Mouse (Mus musculus): ENCODE measurements around the gene Tti1. TPM values are rescaled to one million over a fixed set of nuclear protein-coding genes. Genes with fewer than 3 reads are reported as not detected.
"Not testable (repeated sequence)": the region's sequence is repeated elsewhere in the genome, so short reads cannot be mapped to it uniquely, and the experiment has no call there.

Gene Tti1
- 10 to 100 TPM; 15.3 to 19.0 TPM for total RNA-seq (2021)
- long read RNA-seq, partial matches to known transcripts = 0 of 9 reads
- long read RNA-seq, other reads (novel, unspliced or antisense) = 2 of 9 reads

- peak; percentile 95 to 97 for DNase-seq (ENCODE audit: low spot score in 2 of 2)
Measured at GRCm38 (mm10) chr2:158028354-158028863, at the start of gene Tti1, which contains the start of gene Rprd1b. TSS of gene Tti1 (minus strand) at chr2:158028433. TSS of gene Rprd1b (plus strand) at chr2:158028497.

DNA sequence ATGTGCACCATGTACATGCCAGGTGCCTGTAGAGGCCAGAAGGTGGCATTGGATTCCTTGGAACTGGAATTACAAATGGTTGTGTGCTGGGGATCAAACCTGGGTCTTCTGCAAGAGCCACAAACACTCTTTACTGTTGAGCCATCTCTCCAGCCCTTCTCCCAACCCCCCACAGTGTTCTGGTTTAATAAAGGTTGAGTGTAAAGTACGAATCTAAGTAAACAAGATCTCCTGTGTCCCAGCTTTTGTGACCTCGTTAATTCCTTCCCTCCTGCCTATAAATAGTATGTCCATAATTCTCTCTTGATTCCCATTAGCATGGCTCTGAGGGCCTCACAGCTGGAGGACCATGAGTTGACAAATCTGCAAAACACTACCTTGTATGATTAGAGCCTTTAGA lies 49.7 kb upstream of the Tti1 start:
- no peak for DNase-seq (ENCODE audit: low spot score in 2 of 2)

- no peak for DNase-seq (ENCODE audit: low spot score in 2 of 2)
Measured at GRCm38 (mm10) chr2:158076690-158077089, 48.5 kb upstream of the Tti1 start.

DNA sequence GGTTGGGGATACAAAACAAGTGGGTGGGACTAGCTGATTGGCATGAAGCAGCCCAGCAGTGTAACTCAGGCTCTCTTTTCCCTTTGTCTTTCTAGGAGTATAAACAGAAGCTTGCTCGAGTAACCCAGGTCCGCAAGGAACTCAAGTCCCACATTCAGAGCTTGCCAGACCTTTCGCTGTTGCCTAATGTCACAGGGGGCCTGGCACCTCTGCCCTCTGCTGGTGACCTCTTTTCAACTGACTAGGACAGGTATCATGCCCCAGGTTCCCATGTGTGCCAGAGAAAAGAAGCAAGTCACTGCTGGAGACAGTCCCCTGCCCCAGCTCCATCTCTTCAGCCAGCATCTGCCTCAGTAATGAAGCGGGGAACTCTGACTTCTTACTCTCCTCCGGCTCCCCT lies 46.6 kb upstream of the Tti1 start:
- DNase-seq (ENCODE audit: low spot score in 2 of 2) = no peak

DNA sequence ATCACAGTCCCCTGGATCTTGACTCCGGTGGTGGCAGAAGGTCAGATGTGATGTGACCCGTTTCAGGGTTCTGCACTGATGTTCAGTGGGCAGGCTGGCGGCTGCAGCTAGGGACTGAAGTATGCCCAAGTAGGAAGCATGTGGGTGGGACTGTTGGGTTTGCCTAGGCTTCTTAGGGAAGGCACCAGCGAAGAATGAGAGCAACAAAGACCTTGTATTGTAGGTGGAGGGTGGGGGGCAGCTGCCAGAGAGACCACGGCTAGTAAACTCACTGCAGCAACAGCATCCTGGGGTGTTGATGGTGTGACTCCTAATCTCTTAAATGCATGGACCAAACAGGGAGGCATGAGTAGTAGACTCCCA lies 43.4 kb upstream of the Tti1 start:
- DNase-seq (ENCODE audit: low spot score in 2 of 2) = no peak

DNA sequence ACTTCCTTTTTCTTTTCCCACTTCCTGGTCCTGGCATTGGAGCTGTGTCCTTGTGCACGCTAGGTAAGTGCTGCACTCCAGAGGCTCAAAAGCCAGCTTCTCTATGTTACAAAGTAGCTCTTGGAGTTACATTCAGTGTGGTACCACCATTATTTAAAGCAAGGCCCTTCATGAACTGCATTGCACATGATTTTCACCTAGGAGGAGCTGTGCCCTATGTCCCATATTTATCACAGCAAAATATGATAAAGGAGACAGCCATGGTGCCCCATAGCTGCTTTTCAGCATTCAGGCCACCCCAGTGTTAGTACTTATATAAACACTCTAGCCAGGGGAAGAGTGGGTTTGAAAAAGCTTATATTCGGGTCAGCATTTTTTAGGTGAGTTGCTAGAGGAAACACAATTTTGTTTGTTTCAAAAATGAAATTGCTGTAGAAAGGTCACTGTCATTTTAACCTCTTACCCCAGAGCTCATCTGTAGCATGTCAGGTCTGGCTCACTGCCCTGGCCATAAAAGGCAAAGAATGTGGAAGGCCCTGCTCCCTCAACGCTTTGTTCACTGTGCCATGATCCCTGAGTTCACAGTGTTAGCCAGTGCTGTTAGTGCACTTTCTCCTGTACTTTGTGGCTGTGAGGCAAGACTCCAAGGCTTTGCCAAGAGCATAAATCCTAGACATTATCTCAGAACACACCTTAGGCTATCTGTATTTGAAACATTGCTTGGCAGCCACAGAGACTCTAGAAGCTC lies 42.8 kb upstream of the Tti1 start:
- no peak for DNase-seq (ENCODE audit: low spot score in 2 of 2)

DNA sequence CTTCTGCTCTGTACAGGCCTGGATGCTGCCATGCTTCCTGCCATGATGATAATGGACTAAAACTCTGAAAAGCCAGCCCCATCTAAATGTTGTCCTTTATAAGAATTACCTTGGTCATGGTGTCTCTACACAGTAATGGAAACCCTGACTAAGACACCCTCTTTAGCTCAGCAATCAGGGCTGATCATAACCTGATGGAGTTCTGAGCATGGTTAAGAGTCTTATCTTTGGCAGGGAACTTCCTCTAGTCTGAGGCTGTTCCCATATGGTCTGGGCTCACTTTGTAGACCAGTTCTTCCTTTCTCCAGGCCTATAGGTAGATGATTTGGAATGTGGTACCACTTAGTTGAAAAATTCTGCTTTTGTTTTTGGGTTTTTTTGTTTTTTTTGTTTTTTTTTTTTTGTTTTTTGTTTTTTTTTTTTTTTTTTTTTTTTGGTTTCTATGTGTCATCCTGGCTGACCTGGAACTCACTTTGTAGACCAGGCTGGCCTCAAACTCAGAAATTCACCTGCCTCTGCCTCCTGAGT lies 40.3 kb upstream of the Tti1 start:
- no peak for DNase-seq (ENCODE audit: low spot score in 2 of 2)

DNA sequence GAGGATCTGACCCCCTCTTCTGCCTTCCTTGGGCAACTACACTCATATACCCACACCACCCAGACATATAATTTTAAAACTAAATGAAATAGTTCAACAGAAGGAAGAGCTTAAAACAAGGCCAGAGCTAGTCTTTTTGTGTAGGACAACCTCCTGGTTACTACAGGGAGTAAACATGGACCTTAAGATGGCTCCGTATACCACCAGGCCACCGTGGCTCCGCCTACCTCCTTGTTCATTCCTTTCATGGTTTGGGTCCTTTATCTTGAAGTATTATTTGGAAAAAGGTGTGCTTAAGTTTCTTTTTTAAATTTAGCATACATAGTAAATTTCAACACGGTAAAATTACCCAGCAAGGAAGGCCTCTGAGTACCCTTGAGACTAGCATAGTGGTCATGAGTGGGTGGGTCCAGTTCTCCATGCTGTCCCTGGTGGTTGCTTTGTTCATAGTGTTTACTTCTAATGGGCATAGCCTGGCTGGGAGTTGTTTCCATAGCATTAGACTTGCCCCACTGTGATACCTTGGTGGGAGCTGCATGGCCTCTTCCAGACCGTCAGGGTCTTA lies 39.1 kb upstream of the Tti1 start:
- no peak for DNase-seq (ENCODE audit: low spot score in 2 of 2)

DNA sequence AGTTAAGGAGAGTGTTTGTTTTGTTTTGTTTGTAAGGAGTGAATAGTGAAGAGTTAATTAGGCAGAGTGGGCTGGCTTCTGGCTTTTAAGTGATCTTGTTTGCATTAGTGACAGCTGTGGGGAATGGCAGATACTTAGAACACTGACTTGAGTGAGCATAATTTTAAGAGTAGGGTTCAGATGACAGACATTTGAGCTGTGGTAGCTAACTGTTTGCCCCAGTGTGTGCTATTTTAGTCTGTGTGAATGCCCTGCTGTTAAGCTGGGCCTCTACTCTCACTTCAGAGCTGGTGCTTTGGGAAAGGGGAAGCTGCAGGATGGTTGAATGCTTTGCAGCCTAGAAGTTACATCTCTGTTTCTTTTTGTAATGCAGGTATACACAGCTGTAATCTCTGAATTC lies 38.2 kb upstream of the Tti1 start:
- no peak for DNase-seq (ENCODE audit: low spot score in 2 of 2)

DNA sequence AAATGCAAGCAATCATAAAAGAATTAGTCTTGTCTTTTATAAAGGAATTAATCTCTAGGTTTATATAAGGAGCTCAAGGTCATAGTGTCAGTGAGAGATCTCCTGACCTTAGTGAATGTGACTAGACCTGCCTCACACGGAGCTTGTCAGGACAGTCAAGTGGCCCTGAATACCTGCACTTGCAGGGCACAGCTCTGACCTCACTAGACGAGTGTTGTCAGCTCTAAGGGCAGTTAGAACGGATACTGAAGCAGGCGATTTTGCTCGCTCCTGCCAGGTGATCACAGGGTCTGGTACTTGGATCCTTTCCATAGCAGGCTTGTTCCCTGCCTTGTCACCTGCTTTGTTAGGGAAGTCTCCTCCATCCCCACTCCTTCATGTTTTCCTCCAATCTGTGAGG lies 36.8 kb upstream of the Tti1 start:
- DNase-seq (ENCODE audit: low spot score in 2 of 2) = no peak

GRCm38 (mm10) chr2:158064571-158065048 lies 36.4 kb upstream of the Tti1 start:
- no peak for DNase-seq (ENCODE audit: low spot score in 2 of 2)

GRCm38 (mm10) chr2:158063036-158063435 lies 34.8 kb upstream of the Tti1 start:
- DNase-seq (ENCODE audit: low spot score in 2 of 2) = no peak

DNA sequence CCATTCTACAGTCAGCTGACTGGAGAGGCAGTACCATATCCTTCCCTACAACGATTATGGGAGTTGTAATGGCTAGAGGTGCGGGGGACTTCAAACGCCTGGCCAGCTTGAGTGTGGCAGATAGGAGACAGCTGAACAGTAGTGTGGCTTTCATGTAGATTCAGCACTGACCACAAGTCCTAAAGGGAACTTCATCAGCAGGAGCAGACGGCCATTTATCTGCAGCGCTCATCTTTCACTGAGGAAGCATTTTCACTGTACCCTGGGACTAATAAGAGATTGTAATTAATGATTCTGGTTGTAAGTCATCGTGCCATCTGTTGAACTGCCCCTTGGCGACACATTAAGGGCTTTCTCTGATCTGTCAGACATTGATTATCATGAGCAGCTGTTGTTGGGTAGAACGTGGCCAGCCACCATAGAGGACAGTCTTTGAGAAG lies 31.5 kb upstream of the Tti1 start:
- DNase-seq (ENCODE audit: low spot score in 2 of 2) = no peak

DNA sequence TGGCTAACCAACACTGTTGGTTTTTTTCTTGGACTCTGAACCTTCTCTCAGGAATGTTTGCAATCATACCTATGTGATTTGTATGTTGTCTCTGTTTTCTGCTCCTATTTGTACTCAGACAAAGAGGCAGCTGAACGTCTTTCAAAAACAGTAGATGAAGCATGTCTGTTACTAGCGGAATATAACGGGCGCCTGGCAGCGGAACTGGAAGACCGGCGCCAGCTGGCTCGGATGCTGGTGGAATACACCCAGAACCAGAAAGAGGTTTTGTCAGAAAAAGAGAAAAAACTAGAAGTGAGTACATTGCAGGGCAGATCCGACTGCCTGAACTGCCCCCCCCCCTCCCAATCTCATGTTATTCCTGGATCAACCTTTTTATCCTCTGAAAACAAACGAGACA lies 30.3 kb upstream of the Tti1 start:
- peak; percentile 80 to 85 for DNase-seq (ENCODE audit: low spot score in 2 of 2)

DNA sequence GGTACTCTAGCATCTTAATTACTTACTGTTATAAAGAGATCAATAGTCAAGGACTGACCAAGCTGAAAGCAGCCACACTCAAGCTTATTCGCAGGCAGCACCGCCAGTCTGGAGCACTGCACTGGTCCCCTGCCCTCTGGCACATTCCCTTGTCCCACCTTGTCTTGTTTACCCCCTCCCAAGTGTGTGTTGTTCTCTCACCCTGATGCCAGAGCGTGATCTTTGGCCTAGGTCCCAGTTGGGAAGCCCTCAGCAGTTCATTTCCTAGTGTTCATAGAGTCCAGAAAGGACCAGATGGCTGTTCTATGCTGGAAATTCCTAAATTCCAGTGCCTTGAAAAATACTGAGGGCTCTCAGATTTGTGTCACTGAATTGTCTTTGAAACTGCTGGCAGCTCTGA lies 28.8 kb upstream of the Tti1 start:
- DNase-seq (ENCODE audit: low spot score in 2 of 2) = peak in 1 of 2 experiments; percentile 31

GRCm38 (mm10) chr2:158055383-158055782 lies 27.1 kb upstream of the Tti1 start:
- not testable (repeated sequence) for DNase-seq (ENCODE audit: low spot score in 2 of 2)

DNA sequence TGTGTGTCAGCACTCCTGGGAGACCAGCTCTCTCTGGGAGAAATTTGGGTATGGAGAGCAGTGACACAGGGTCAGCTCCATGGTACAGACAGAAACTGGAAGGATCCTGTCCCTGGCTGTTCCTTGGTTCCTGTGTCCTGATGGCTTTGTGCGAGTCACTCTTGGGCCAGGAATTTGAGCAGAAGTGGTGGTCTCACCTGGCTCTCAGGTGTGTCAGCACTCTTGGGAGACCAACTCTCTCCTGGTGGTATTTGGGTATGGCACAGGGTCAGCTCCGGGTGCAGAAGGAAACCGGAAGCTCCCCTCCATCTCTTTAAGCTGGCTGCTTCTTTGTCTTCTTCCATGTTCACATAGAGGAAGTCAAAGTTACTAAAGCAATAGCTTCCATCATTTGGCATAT lies 26.4 kb upstream of the Tti1 start:
- no peak for DNase-seq (ENCODE audit: low spot score in 2 of 2)

- DNase-seq (ENCODE audit: low spot score in 2 of 2) = no peak
Measured at GRCm38 (mm10) chr2:158050116-158050515, 21.9 kb upstream of the Tti1 start.

- DNase-seq (ENCODE audit: low spot score in 2 of 2) = no peak
Measured at GRCm38 (mm10) chr2:158048718-158049117, 20.5 kb upstream of the Tti1 start.

DNA sequence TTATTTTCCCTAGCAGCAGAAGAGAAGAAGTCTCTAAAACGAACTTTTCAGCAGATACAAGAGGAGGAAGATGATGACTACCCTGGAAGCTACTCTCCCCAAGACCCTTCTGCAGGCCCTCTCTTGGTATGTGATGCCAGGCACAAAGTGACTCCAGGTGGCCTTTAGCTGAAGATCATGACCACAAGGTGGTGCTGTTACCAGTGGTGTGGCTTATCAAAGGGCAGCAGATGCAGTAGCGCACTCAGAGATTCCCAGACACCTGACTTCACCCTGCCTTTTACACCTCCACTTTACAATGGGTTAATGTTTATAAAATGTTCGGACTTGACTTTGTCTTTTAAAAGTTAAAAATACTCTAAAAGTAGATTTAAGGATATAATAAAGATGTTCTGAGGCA lies 19.7 kb upstream of the Tti1 start:
- DNase-seq (ENCODE audit: low spot score in 2 of 2) = peak in 1 of 2 experiments; percentile 52

DNA sequence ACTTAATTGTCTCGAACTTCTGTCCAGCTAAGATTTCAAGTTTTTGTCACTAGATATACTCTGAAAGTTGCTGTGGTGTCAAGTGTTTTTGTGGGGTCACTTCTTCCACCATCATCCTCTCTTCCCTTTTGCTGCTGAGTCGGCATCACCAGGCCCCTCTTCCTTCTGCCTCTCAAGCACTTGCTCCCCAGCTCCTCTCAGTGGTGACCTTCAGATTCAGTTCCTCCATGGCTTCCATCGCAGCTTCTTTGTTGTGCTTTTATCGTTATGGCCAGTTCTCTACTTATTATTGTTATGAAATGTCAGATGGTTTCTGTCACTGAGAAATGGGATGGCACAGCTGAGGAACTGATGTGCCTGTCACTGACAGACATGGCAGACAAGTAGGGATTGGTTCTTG lies 18.0 kb upstream of the Tti1 start:
- DNase-seq (ENCODE audit: low spot score in 2 of 2) = no peak

GRCm38 (mm10) chr2:158043504-158043903 lies 15.3 kb upstream of the Tti1 start:
- DNase-seq (ENCODE audit: low spot score in 2 of 2) = no peak
